Mouse (Mus musculus) ES-Bruce4 (cell line): ENCODE results near the gene Rapgef4.

Experiments used
- CTCF ChIP-seq: IDR thresholded peaks from one replicate; pipeline ENCODE4 v1.8.1; 2011; ENCODE audit warnings: low read depth, low read length
- EP300 ChIP-seq: IDR thresholded peaks from 2 replicates; pipeline ENCODE4 v1.6.1; 2011; ENCODE audit warnings: low read depth, low read length; ENCODE audit not compliant: insufficient read depth

DNA sequence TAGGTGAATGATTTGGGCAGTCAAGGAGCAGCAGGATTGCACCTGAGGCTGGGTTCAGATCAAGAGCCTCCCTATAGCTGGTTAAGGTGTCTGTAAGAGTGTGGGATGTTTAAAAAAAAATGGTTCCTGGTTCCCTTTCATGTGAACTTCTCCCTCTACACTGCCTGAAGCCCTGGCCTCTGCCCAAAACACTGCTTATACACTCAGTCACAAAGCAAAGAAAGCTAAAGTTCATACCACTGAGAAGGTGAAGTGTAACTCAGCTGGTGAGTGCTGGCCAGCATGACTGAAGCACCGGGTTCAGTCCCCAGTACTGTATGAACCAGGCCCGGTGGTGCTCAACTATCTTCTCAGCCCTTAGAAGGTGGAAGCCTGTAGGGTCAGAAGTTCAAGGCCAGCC lies 218.4 kb downstream of the Rapgef4 start:
- TF ChIP-seq EP300 (no peak), CTCF (no peak)
